29 mouse cellular contexts compared by ENCODE assay signal in genomic region chr10:83376911-83377682, GRCm38 (mm10). TPM values are rescaled to one million over a fixed set of nuclear protein-coding genes. Genes with fewer than 3 reads are reported as not detected.
DNase-seq lines count a peak whose midpoint lies in the region; ATAC-seq and TF ChIP-seq lines count a peak whose summit lies in the region.
"Had no signal": no experiment of that assay in that cellular context is flagged by ENCODE, and none has a peak within 500 bp of the region (broad histone marks: within the 10 kb centered on the region; RNA-seq: fewer than 3 reads in every experiment).

No protein-coding gene starts in this region.

- H3K4me1 ChIP-seq in heart, postnatal 0 days (ENCODE audit: control insufficient read depth, insufficient read depth) = peaks cover 11% of the 10 kb centered on the region
- peaks cover 16 to 53% of the 10 kb centered on the region in 2 experiments for H3K4me1 ChIP-seq in MEL (ENCODE audit: control insufficient read depth in 1 of 2, insufficient read depth in 2 of 2, low read length in 2 of 2)
- 0 out of 2 replicates have a peak, but pooled peaks cover under 1% of the 10 kb centered on the region for H3K4me1 ChIP-seq in kidney, adult 2 months (ENCODE audit: control insufficient read depth, insufficient read depth, low read length)
- H3K4me1 ChIP-seq: embryonic facial prominence, embryonic 12.5 days; midbrain, embryonic 15.5 days; neural tube, embryonic 12.5 days had no signal

- H3K36me3 ChIP-seq in heart, postnatal 0 days (replicated peaks; ENCODE audit: control insufficient read depth, insufficient read depth, low read length) = peaks cover 14% of the 10 kb centered on the region; the same call in 1 of the 2 replicates
- H3K36me3 ChIP-seq in MEL (ENCODE audit: control insufficient read depth in 1 of 2, insufficient read depth in 2 of 2, low read length in 2 of 2) = peaks cover 0 to 61% of the 10 kb centered on the region in 2 experiments
- no peaks in the 10 kb centered on the region for H3K36me3 ChIP-seq in kidney, adult 2 months (ENCODE audit: control insufficient read depth, insufficient read depth, low read length)

- intact Hi-C loops in heart, postnatal 10 days (cut with DNase I) = no loop called here

- no peak for TF ChIP-seq EP300 in heart, postnatal 0 days (IDR thresholded peaks at IDR 0.05; ENCODE audit: low read depth)
- TF ChIP-seq EP300 in MEL (IDR thresholded peaks at IDR 0.05; ENCODE audit: low read depth in 1 of 2, low read length in 2 of 2) = peak; percentile 81 to 88; a peak in 3 of 4 replicates

- 57% methylated on average over 8 of the region's 8 CpGs for WGBS in heart, postnatal 0 days
- 85% methylated on average over 8 of the region's 8 CpGs for WGBS in kidney, adult 2 months

- H3K79me2 ChIP-seq in MEL (ENCODE audit: control insufficient read depth, insufficient read depth, low read length, poor library complexity) = peaks cover 8% of the 10 kb centered on the region

- H3K4me3 ChIP-seq in heart, postnatal 0 days (ENCODE audit: low read depth, low read length) = no peak overlapping the region
- H3K4me3 ChIP-seq in MEL (ENCODE audit: control insufficient read depth in 1 of 2, insufficient read depth in 1 of 2, low read depth in 2 of 2, low read length in 2 of 2) = peak overlapping the region; percentile 14 to 34; a peak in 3 of 4 replicates
- no peak overlapping the region for H3K4me3 ChIP-seq in kidney, adult 2 months (ENCODE audit: insufficient read depth, low read depth, low read length)
- H3K4me3 ChIP-seq: embryonic facial prominence, embryonic 12.5 days; layer of hippocampus, adult 2 months; midbrain, embryonic 15.5 days; neural tube, embryonic 12.5 days had no signal

- peak in 1 of 2 experiments; percentile 63; a peak in 2 of 4 replicates for TF ChIP-seq POLR2A in MEL (IDR thresholded peaks at IDR 0.05; ENCODE audit: control insufficient read depth in 1 of 2, insufficient read depth in 1 of 2, low read depth in 1 of 2, low read length in 2 of 2, poor library complexity in 1 of 2)
- TF ChIP-seq POLR2A in kidney, adult 2 months (IDR thresholded peaks at IDR 0.05; ENCODE audit: low read depth, low read length) = no peak

- no peak overlapping the region for H3K4me2 ChIP-seq in heart, postnatal 0 days (ENCODE audit: low read depth, low read length)
- H3K4me2 ChIP-seq: embryonic facial prominence, embryonic 12.5 days; hindbrain, embryonic 14.5 days; midbrain, embryonic 15.5 days; neural tube, embryonic 12.5 days had no signal

- H3K9me3 ChIP-seq in heart, postnatal 0 days (replicated peaks; ENCODE audit: control insufficient read depth, low read length) = no peaks in the 10 kb centered on the region
- no peaks in the 10 kb centered on the region for H3K9me3 ChIP-seq in MEL (replicated peaks; ENCODE audit: insufficient read depth, low read length)
- H3K9me3 ChIP-seq: embryonic facial prominence, embryonic 12.5 days; midbrain, embryonic 15.5 days; neural tube, embryonic 12.5 days had no signal

- no peak overlapping the region for H3K9ac ChIP-seq in heart, postnatal 0 days (replicated peaks; ENCODE audit: low read depth, low read length)
- peak overlapping the region; percentile 70 for H3K9ac ChIP-seq in MEL (ENCODE audit: control insufficient read depth, low read depth, low read length, poor library complexity, severe bottlenecking)
- H3K9ac ChIP-seq: embryonic facial prominence, embryonic 12.5 days; forebrain, postnatal 0 days; hindbrain, embryonic 14.5 days; midbrain, embryonic 15.5 days; neural tube, embryonic 12.5 days had no signal

- TF ChIP-seq CTCF in heart, postnatal 0 days (IDR thresholded peaks at IDR 0.05; ENCODE audit: low read depth) = no peak
- no peak for TF ChIP-seq CTCF in MEL (IDR thresholded peaks at IDR 0.05 in 2 of 3, conservative IDR thresholded peaks at IDR 0.05 in 1 of 3; ENCODE audit: control insufficient read depth in 1 of 3, insufficient read depth in 1 of 3, low read depth in 2 of 3, low read length in 3 of 3, poor library complexity in 1 of 3, severe bottlenecking in 1 of 3)
- no peak for TF ChIP-seq CTCF in kidney, adult 2 months (conservative IDR thresholded peaks at IDR 0.05; ENCODE audit: insufficient read depth, insufficient read length, low read depth, low read length)

- no peak for ATAC-seq in heart, postnatal 0 days (ENCODE audit: insufficient read depth, low read depth)
- no peak for ATAC-seq in granulocyte monocyte progenitor cell, adult 5-6 weeks (replicated peaks; ENCODE audit: poor library complexity, severe bottlenecking)
- ATAC-seq: forebrain, postnatal 0 days; inflammation-experienced regulatory T-cells, adult 6 months; midbrain, embryonic 15.5 days had no signal

- H3K27ac ChIP-seq in heart, postnatal 0 days (ENCODE audit: low read depth) = no peak overlapping the region
- H3K27ac ChIP-seq in MEL (ENCODE audit: control insufficient read depth, low read depth, low read length) = peak overlapping the region; percentile 99
- H3K27ac ChIP-seq in kidney, adult 2 months (ENCODE audit: insufficient read depth, low read depth, low read length) = no peak overlapping the region
- H3K27ac ChIP-seq: embryonic facial prominence, embryonic 12.5 days; hindbrain, embryonic 14.5 days; layer of hippocampus, adult 2 months; midbrain, embryonic 15.5 days; neural tube, embryonic 12.5 days had no signal

- TF ChIP-seq RAD21 in MEL (IDR thresholded peaks at IDR 0.05; ENCODE audit: low read depth, low read length) = no peak

- DNase-seq in cerebellum, postnatal 25 days = peak; percentile 27 to 55
- DNase-seq in cerebellum, adult 8-10 months = no peak
- peak; percentile 14 for DNase-seq in heart, postnatal 0 days (ENCODE audit: low spot score)
- DNase-seq in heart, postnatal 10 days = no peak
- peak; percentile 94 for DNase-seq in MEL (ENCODE audit: low read depth, low spot score)
- DNase-seq in ZHBTc4 (ENCODE audit: low read depth, low spot score) = peak; percentile 51
- DNase-seq in kidney, adult 2 months = no peak
- DNase-seq: adrenal gland, postnatal 10 days; B cell, adult 2 months; forebrain, postnatal 0 days; gastrocnemius, postnatal 14 days; heart, postnatal 4 days; kidney, adult 9 months; kidney, postnatal 25 days; layer of hippocampus, postnatal 36 days; lung, postnatal 10 days; right cerebral cortex, postnatal 25 days; spleen, adult 18-20 months; thymus, postnatal 14 days had no signal

- H3K27me3 ChIP-seq in heart, postnatal 0 days (ENCODE audit: control insufficient read depth, insufficient read depth, low read length) = no peaks in the 10 kb centered on the region
- H3K27me3 ChIP-seq in MEL (ENCODE audit: control insufficient read depth in 1 of 2, insufficient read depth in 2 of 2, low read length in 2 of 2) = no peaks in the 10 kb centered on the region
- no peaks in the 10 kb centered on the region for H3K27me3 ChIP-seq in kidney, adult 2 months (replicated peaks; ENCODE audit: control insufficient read depth, insufficient read depth, low read length)
- H3K27me3 ChIP-seq: CH12.LX; embryonic facial prominence, embryonic 12.5 days; midbrain, embryonic 15.5 days; neural tube, embryonic 12.5 days had no signal

TF ChIP-seq in MEL, 35 proteins besides CTCF, POLR2A, EP300 and RAD21 (continues in another document):
- TF ChIP-seq ZNF384 (IDR thresholded peaks at IDR 0.05; ENCODE audit: low read depth, low read length) (no peak), MEF2A (IDR thresholded peaks at IDR 0.05; ENCODE audit: extremely low read depth, insufficient replicate concordance, low read depth, low read length, poor library complexity, severe bottlenecking) (peak; percentile 89), BHLHE40 (IDR thresholded peaks at IDR 0.05; ENCODE audit: borderline replicate concordance, low read depth, low read length) (peak; percentile 97), HCFC1 (IDR thresholded peaks at IDR 0.05; ENCODE audit: low read depth, low read length) (peak; percentile 67; the same call in 1 of the 2 replicates), E2F4 (IDR thresholded peaks at IDR 0.05; ENCODE audit: borderline replicate concordance, low read depth, low read length) (no peak), MYC (IDR thresholded peaks at IDR 0.05; ENCODE audit: low read depth, low read length) (peak; percentile 62), GABPA (IDR thresholded peaks at IDR 0.05; ENCODE audit: low read depth, low read length) (no peak), MYB (IDR thresholded peaks at IDR 0.05; ENCODE audit: low read depth, low read length) (no peak), UBTF (IDR thresholded peaks at IDR 0.05; ENCODE audit: borderline replicate concordance, insufficient read depth, low read depth, low read length) (no peak), USF2 (IDR thresholded peaks at IDR 0.05; ENCODE audit: borderline replicate concordance in 1 of 2, insufficient read depth in 1 of 2, low read depth in 1 of 2, low read length in 2 of 2) (peak; percentile 83 to 91), ZMIZ1 (IDR thresholded peaks at IDR 0.05; ENCODE audit: low read depth, low read length) (peak; percentile 12; the same call in 1 of the 2 replicates), NELFE (IDR thresholded peaks at IDR 0.05; ENCODE audit: low read depth, low read length) (0 out of 2 replicates have a peak, but pooled peaks have one; percentile 11), TCF12 (IDR thresholded peaks at IDR 0.05; ENCODE audit: low read depth, low read length) (peak; percentile 71; the same call in 1 of the 2 replicates), ETS1 (IDR thresholded peaks at IDR 0.05; ENCODE audit: low read depth, low read length) (peak; percentile 95)

RNA-seq across cellular contexts. Expression of gene D10Wsu102e, which starts 17.1 kb away (rescaled TPM):
- 0.81 and 0.88 TPM in 2 replicates for total RNA-seq in heart, postnatal 0 days (2014; rRNA removed; ENCODE audit: low replicate concordance)
- polyA plus RNA-seq in heart, postnatal 0 days (2015; fragmentation: Nextera tagmentation; extraction: Ambion mirVana) = 0.16 and 0.18 TPM in 2 replicates
- total RNA-seq in heart, postnatal 10 days (2021) = under 1 TPM; 0.69 to 0.72 TPM
- 2.1 and 2.2 TPM in 2 replicates for total RNA-seq in MEL (2012; rRNA removed)
- 1 to 10 TPM; 1.9 to 2.7 TPM for polyA plus RNA-seq in MEL (2012; ENCODE audit: insufficient read depth in 1 of 2, insufficient read length in 2 of 2, low read depth in 1 of 2, low replicate concordance in 2 of 2, missing spikeins in 1 of 2)
- total RNA-seq in granulocyte monocyte progenitor cell, adult 5-6 weeks (2014; fragmentation: Nextera tagmentation) = 0.80 and 0.92 TPM in 2 replicates
- total RNA-seq in granulocyte monocyte progenitor cell, adult 5-6 weeks (2017) = 0.90 and 0.93 TPM in 2 replicates
- 0.37 and 0.41 TPM in 2 replicates for polyA plus RNA-seq in kidney, adult 2 months (2012; rRNA removed)

RNA-seq across cellular contexts. Expression of gene Slc41a2, which starts 39.4 kb away (rescaled TPM):
- total RNA-seq in heart, postnatal 0 days (2014; rRNA removed; ENCODE audit: low replicate concordance) = 0.43 and 5.6 TPM in 2 replicates
- 0.45 and 0.49 TPM in 2 replicates for polyA plus RNA-seq in heart, postnatal 0 days (2015; fragmentation: Nextera tagmentation; extraction: Ambion mirVana)
- 1 to 10 TPM in 1 of 2 experiments, under 1 TPM in 1; 0.97 to 1.2 TPM for total RNA-seq in heart, postnatal 10 days (2021)
- total RNA-seq in MEL (2012; rRNA removed) = not detected in 2 replicates
- polyA plus RNA-seq in MEL (2012; ENCODE audit: insufficient read depth in 1 of 2, insufficient read length in 2 of 2, low read depth in 1 of 2, low replicate concordance in 2 of 2, missing spikeins in 1 of 2) = not detected
- 0.09 TPM in 1 of 2 replicates, not detected in the other for total RNA-seq in granulocyte monocyte progenitor cell, adult 5-6 weeks (2014; fragmentation: Nextera tagmentation)
- total RNA-seq in granulocyte monocyte progenitor cell, adult 5-6 weeks (2017) = not detected in 2 replicates
- 6.4 and 7.1 TPM in 2 replicates for polyA plus RNA-seq in kidney, adult 2 months (2012; rRNA removed)
- polyA plus RNA-seq: G1E; liver, embryonic 16.5 days had no signal

Comparison
In these comparisons a context has a peak if more than half of its experiments do, and no peak if none do; other contexts are left out.
1. DNase-seq: peak in cerebellum, postnatal 25 days (2 of 2), heart, postnatal 0 days (single experiment), MEL (single experiment) and ZHBTc4 (single experiment); none in cerebellum, adult 8-10 months (single experiment), heart, postnatal 10 days (0 of 2) and kidney, adult 2 months (single experiment).
2. H3K4me3 ChIP-seq: peak in MEL (2 of 2); none in heart, postnatal 0 days (single experiment) and kidney, adult 2 months (single experiment).